Mouse (Mus musculus): ENCODE measurements at regions not wholly inside any gene's neighbourhood (a gene's known extent, or its start where the extent isn't known, plus 50 kb on each side); places are given as distances from the start of the nearest gene placed in this dataset.

GRCm38 (mm10) chr14:72234234-72235075 lies 257.2 kb downstream of the Gm9195 start:
- TF ChIP-seq CTCF (IDR thresholded peaks at IDR 0.05; ENCODE audit: low read depth, low read length) (no peak), POLR2A (IDR thresholded peaks at IDR 0.05; ENCODE audit: extremely low read depth, insufficient read depth, low read length) (no peak)

Data from liver, adult 2 months (tissue).